Mouse (Mus musculus): ENCODE results near the gene Fcer2a.

DNA sequence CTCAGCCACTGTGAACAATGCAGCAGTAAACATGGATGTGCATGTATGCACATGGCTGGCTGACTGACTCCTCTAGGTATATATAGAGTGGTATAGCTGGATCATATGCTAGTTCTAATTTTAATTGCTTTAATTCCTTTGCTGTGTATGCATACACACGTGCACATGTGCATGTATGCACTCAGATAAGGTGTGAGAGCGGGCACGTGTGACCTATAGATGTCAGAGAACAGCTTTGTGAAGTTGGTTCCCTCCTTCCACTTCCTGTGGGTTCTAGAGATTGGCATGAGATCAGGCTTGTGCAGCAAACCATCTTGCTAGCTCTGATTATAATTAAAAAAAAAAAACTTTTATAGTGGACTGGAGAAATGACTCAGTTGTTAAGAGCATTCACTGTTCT is 41.1 kb downstream of the Fcer2a start:
- TF ChIP-seq POLR2A (IDR thresholded peaks at IDR 0.05; ENCODE audit: extremely low read depth, insufficient read depth, low read length) (no peak), CTCF (IDR thresholded peaks at IDR 0.05; ENCODE audit: low read depth, low read length) (no peak)

Measured in liver, adult 2 months (tissue).